Mouse (Mus musculus): ENCODE data around the gene Gm20388. TPM values are rescaled to one million over a fixed set of nuclear protein-coding genes. Genes with fewer than 3 reads are reported as not detected.

Gene Gm20388
- polyA plus RNA-seq, 1 experiment from 2014 or later, result not detected

GRCm38 (mm10) chr8:123973495-123973894 lies 4062.9 kb downstream of the Gm20388 start:
- Histone ChIP-seq H3K36me3 (replicated peaks; ENCODE audit: control insufficient read depth, insufficient read depth) (peaks cover 7% of the 10 kb centered on the region; the same call in 1 of the 2 replicates), H3K27ac (no peak overlapping the region), H3K4me2 (replicated peaks) (no peak overlapping the region), H3K9me3 (ENCODE audit: control insufficient read depth, low read length) (no peaks in the 10 kb centered on the region), H3K9ac (no peak overlapping the region), H3K4me3 (replicated peaks; ENCODE audit: low read length) (no peak overlapping the region), H3K27me3 (ENCODE audit: control insufficient read depth, insufficient read depth, low read length) (no peaks in the 10 kb centered on the region), H3K4me1 (replicated peaks; ENCODE audit: control insufficient read depth, insufficient read depth, low read length) (no peaks in the 10 kb centered on the region)
- ATAC-seq (ENCODE audit: low FRiP score) (no peak), DNase-seq (ENCODE audit: low spot score) (no peak)
- WGBS, result 91% methylated on average over 1 of the region's 1 CpGs

- ATAC-seq (ENCODE audit: low FRiP score) (no peak), DNase-seq (ENCODE audit: low spot score) (no peak)
- Histone ChIP-seq H3K4me1 (replicated peaks; ENCODE audit: control insufficient read depth, insufficient read depth, low read length) (peaks cover 10% of the 10 kb centered on the region), H3K9me3 (ENCODE audit: control insufficient read depth, low read length) (no peaks in the 10 kb centered on the region), H3K27ac (no peak overlapping the region), H3K27me3 (ENCODE audit: control insufficient read depth, insufficient read depth, low read length) (no peaks in the 10 kb centered on the region), H3K9ac (no peak overlapping the region), H3K4me3 (replicated peaks; ENCODE audit: low read length) (no peak overlapping the region), H3K4me2 (replicated peaks) (no peak overlapping the region), H3K36me3 (replicated peaks; ENCODE audit: control insufficient read depth, insufficient read depth) (no peaks in the 10 kb centered on the region)
- WGBS, result 96% methylated on average over 4 of the region's 4 CpGs
Observed at GRCm38 (mm10) chr8:123977499-123977898, 4066.9 kb downstream of the Gm20388 start.

GRCm38 (mm10) chr8:123978166-123978838 lies 4067.7 kb downstream of the Gm20388 start:
- DNase-seq (ENCODE audit: low spot score) (no peak), ATAC-seq (ENCODE audit: low FRiP score) (no peak)

GRCm38 (mm10) chr8:123978926-123979325 lies 4068.3 kb downstream of the Gm20388 start:
- 81% methylated on average over 8 of the region's 8 CpGs for WGBS

More at GRCm38 (mm10) chr8:123978166-123978838, 4067.7 kb downstream of the Gm20388 start:
- Histone ChIP-seq H3K9ac (no peak overlapping the region), H3K4me3 (replicated peaks; ENCODE audit: low read length) (no peak overlapping the region), H3K27ac (no peak overlapping the region), H3K4me1 (replicated peaks; ENCODE audit: control insufficient read depth, insufficient read depth, low read length) (peaks cover 10% of the 10 kb centered on the region), H3K9me3 (ENCODE audit: control insufficient read depth, low read length) (no peaks in the 10 kb centered on the region), H3K36me3 (replicated peaks; ENCODE audit: control insufficient read depth, insufficient read depth) (no peaks in the 10 kb centered on the region), H3K27me3 (ENCODE audit: control insufficient read depth, insufficient read depth, low read length) (no peaks in the 10 kb centered on the region), H3K4me2 (replicated peaks) (no peak overlapping the region)
- 72% methylated on average over 14 of the region's 14 CpGs for WGBS

GRCm38 (mm10) chr8:123980239-123980638 lies 4069.6 kb downstream of the Gm20388 start:
- WGBS, result 80% methylated on average over 4 of the region's 4 CpGs
- Histone ChIP-seq H3K4me2 (replicated peaks) (no peak overlapping the region), H3K36me3 (replicated peaks; ENCODE audit: control insufficient read depth, insufficient read depth) (no peaks in the 10 kb centered on the region), H3K9ac (no peak overlapping the region), H3K4me1 (replicated peaks; ENCODE audit: control insufficient read depth, insufficient read depth, low read length) (peaks cover 10% of the 10 kb centered on the region), H3K27ac (no peak overlapping the region), H3K27me3 (ENCODE audit: control insufficient read depth, insufficient read depth, low read length) (no peaks in the 10 kb centered on the region), H3K4me3 (replicated peaks; ENCODE audit: low read length) (no peak overlapping the region), H3K9me3 (ENCODE audit: control insufficient read depth, low read length) (no peaks in the 10 kb centered on the region)
- DNase-seq (ENCODE audit: low spot score) (no peak), ATAC-seq (ENCODE audit: low FRiP score) (no peak)

More at GRCm38 (mm10) chr8:123978926-123979325, 4068.3 kb downstream of the Gm20388 start:
- H3K36me3 ChIP-seq (replicated peaks; ENCODE audit: control insufficient read depth, insufficient read depth), result no peaks in the 10 kb centered on the region
- H3K4me3 ChIP-seq (replicated peaks; ENCODE audit: low read length), result no peak overlapping the region
- H3K9ac ChIP-seq, result no peak overlapping the region
- no peaks in the 10 kb centered on the region for H3K9me3 ChIP-seq (ENCODE audit: control insufficient read depth, low read length)
- no peak overlapping the region for H3K4me2 ChIP-seq (replicated peaks)
- DNase-seq (ENCODE audit: low spot score) (no peak), ATAC-seq (ENCODE audit: low FRiP score) (no peak)
- H3K27me3 ChIP-seq (ENCODE audit: control insufficient read depth, insufficient read depth, low read length), result no peaks in the 10 kb centered on the region
- H3K4me1 ChIP-seq (replicated peaks; ENCODE audit: control insufficient read depth, insufficient read depth, low read length), result peaks cover 10% of the 10 kb centered on the region
- no peak overlapping the region for H3K27ac ChIP-seq

- H3K4me3 ChIP-seq (replicated peaks; ENCODE audit: low read length), result peak overlapping the region; percentile 89
- no peak overlapping the region for H3K27ac ChIP-seq
- H3K9ac ChIP-seq, result peak overlapping the region; percentile 88
- no peaks in the 10 kb centered on the region for H3K36me3 ChIP-seq (replicated peaks; ENCODE audit: control insufficient read depth, insufficient read depth)
- H3K27me3 ChIP-seq (ENCODE audit: control insufficient read depth, insufficient read depth, low read length), result no peaks in the 10 kb centered on the region
- H3K4me2 ChIP-seq (replicated peaks), result peak overlapping the region; percentile 95
- ATAC-seq (ENCODE audit: low FRiP score), result no peak
- H3K9me3 ChIP-seq (ENCODE audit: control insufficient read depth, low read length), result no peaks in the 10 kb centered on the region
- peaks cover 10% of the 10 kb centered on the region for H3K4me1 ChIP-seq (replicated peaks; ENCODE audit: control insufficient read depth, insufficient read depth, low read length)
- 42% methylated on average over 4 of the region's 4 CpGs for WGBS
- no peak for DNase-seq (ENCODE audit: low spot score)
Observed at GRCm38 (mm10) chr8:123981674-123982073, 4071.0 kb downstream of the Gm20388 start.

- DNase-seq (ENCODE audit: low spot score), result peak; percentile 28
Observed at GRCm38 (mm10) chr8:123982291-123982793, 4071.7 kb downstream of the Gm20388 start.

GRCm38 (mm10) chr8:123982826-123983400 lies 4072.3 kb downstream of the Gm20388 start, which contains the start of gene Abcb10:
Abcb10 (minus strand) TSS chr8:123983122.
- under 1% methylated on average over 55 of the region's 56 CpGs for WGBS
- Histone ChIP-seq H3K36me3 (replicated peaks; ENCODE audit: control insufficient read depth, insufficient read depth) (no peaks in the 10 kb centered on the region), H3K27ac (peak within 1 kb of the TSS; percentile 69), H3K9me3 (ENCODE audit: control insufficient read depth, low read length) (no peaks in the 10 kb centered on the region), H3K4me1 (replicated peaks; ENCODE audit: control insufficient read depth, insufficient read depth, low read length) (peaks cover 10% of the 10 kb centered on the region), H3K9ac (peak within 1 kb of the TSS; percentile 88), H3K4me2 (replicated peaks) (peak within 1 kb of the TSS; percentile 95), H3K4me3 (replicated peaks; ENCODE audit: low read length) (peak within 1 kb of the TSS; percentile 89), H3K27me3 (ENCODE audit: control insufficient read depth, insufficient read depth, low read length) (no peaks in the 10 kb centered on the region)
- ATAC-seq (ENCODE audit: low FRiP score) (peak; percentile 90), DNase-seq (ENCODE audit: low spot score) (peak; percentile 77)

More at GRCm38 (mm10) chr8:123982291-123982793, 4071.7 kb downstream of the Gm20388 start:
- Histone ChIP-seq H3K27me3 (ENCODE audit: control insufficient read depth, insufficient read depth, low read length) (no peaks in the 10 kb centered on the region), H3K4me1 (replicated peaks; ENCODE audit: control insufficient read depth, insufficient read depth, low read length) (peaks cover 10% of the 10 kb centered on the region), H3K27ac (peak overlapping the region; percentile 69; the same call in 1 of the 2 replicates), H3K9me3 (ENCODE audit: control insufficient read depth, low read length) (no peaks in the 10 kb centered on the region), H3K4me2 (replicated peaks) (peak overlapping the region; percentile 95), H3K9ac (peak overlapping the region; percentile 88), H3K36me3 (replicated peaks; ENCODE audit: control insufficient read depth, insufficient read depth) (no peaks in the 10 kb centered on the region), H3K4me3 (replicated peaks; ENCODE audit: low read length) (peak overlapping the region; percentile 89)
- WGBS, result 2% methylated on average over 34 of the region's 48 CpGs
- peak; percentile 29 for ATAC-seq (ENCODE audit: low FRiP score)

- H3K9me3 ChIP-seq (ENCODE audit: control insufficient read depth, low read length), result no peaks in the 10 kb centered on the region
- no peaks in the 10 kb centered on the region for H3K27me3 ChIP-seq (ENCODE audit: control insufficient read depth, insufficient read depth, low read length)
- H3K27ac ChIP-seq, result no peak overlapping the region
- H3K4me1 ChIP-seq (replicated peaks; ENCODE audit: control insufficient read depth, insufficient read depth, low read length), result no peaks in the 10 kb centered on the region
- WGBS, result 75% methylated on average over 6 of the region's 6 CpGs
- no peak overlapping the region for H3K4me3 ChIP-seq (replicated peaks; ENCODE audit: low read length)
- ATAC-seq (ENCODE audit: low FRiP score), result no peak
- no peak overlapping the region for H3K4me2 ChIP-seq (replicated peaks)
- no peak overlapping the region for H3K9ac ChIP-seq
- H3K36me3 ChIP-seq (replicated peaks; ENCODE audit: control insufficient read depth, insufficient read depth), result no peaks in the 10 kb centered on the region
- no peak for DNase-seq (ENCODE audit: low spot score)
Observed at GRCm38 (mm10) chr8:123988605-123989038, 4078.0 kb downstream of the Gm20388 start.
